Mouse (Mus musculus): Measurements from ENCODE around the gene Tpp2. TPM values are rescaled to one million over a fixed set of nuclear protein-coding genes. Genes with fewer than 3 reads are reported as not detected.
A peak's percentile ranks its signal among the peaks of the same experiment; 100 is the strongest.

Gene Tpp2
- polyA plus RNA-seq, 1 experiment from 2014 or later: 51.1 TPM

GRCm38 (mm10) chr1:43916854-43917253 lies 16.6 kb upstream of the Tpp2 start:
- Histone ChIP-seq H3K27me3 (replicated peaks; ENCODE audit: control insufficient read depth, insufficient read depth, low read length) (no peaks in the 10 kb centered on the region), H3K27ac (ENCODE audit: low read length) (no peak overlapping the region), H3K9ac (ENCODE audit: low read depth, low read length) (no peak overlapping the region), H3K36me3 (ENCODE audit: control insufficient read depth, insufficient read depth, low read length) (no peaks in the 10 kb centered on the region), H3K4me2 (ENCODE audit: low read depth, low read length) (no peak overlapping the region), H3K4me1 (ENCODE audit: control insufficient read depth, insufficient read depth, low read length) (no peaks in the 10 kb centered on the region), H3K9me3 (ENCODE audit: control insufficient read depth, low read length) (no peaks in the 10 kb centered on the region), H3K4me3 (ENCODE audit: low read length) (no peak overlapping the region)
- ATAC-seq: no peak
- 61% methylated on average over 2 of the region's 2 CpGs for WGBS

- peak overlapping the region; percentile 46 for H3K4me2 ChIP-seq (ENCODE audit: low read depth, low read length)
- no peaks in the 10 kb centered on the region for H3K36me3 ChIP-seq (ENCODE audit: control insufficient read depth, insufficient read depth, low read length)
- H3K27ac ChIP-seq (ENCODE audit: low read length): peak overlapping the region; percentile 98
- H3K9me3 ChIP-seq (ENCODE audit: control insufficient read depth, low read length): no peaks in the 10 kb centered on the region
- H3K4me1 ChIP-seq (ENCODE audit: control insufficient read depth, insufficient read depth, low read length): peaks cover 9% of the 10 kb centered on the region
- ATAC-seq: no peak
- H3K4me3 ChIP-seq (ENCODE audit: low read length): peak overlapping the region; percentile 100
- peak overlapping the region; percentile 98 for H3K9ac ChIP-seq (ENCODE audit: low read depth, low read length)
- H3K27me3 ChIP-seq (replicated peaks; ENCODE audit: control insufficient read depth, insufficient read depth, low read length): no peaks in the 10 kb centered on the region
- under 1% methylated on average over 17 of the region's 17 CpGs for WGBS
These were observed 966 bp downstream of the Tpp2 start for GRCm38 (mm10) chr1:43934416-43934810.

- Histone ChIP-seq H3K27me3 (replicated peaks; ENCODE audit: control insufficient read depth, insufficient read depth, low read length) (no peaks in the 10 kb centered on the region), H3K4me3 (ENCODE audit: low read length) (no peak overlapping the region), H3K4me1 (ENCODE audit: control insufficient read depth, insufficient read depth, low read length) (peaks cover 12% of the 10 kb centered on the region), H3K9ac (ENCODE audit: low read depth, low read length) (no peak overlapping the region), H3K4me2 (ENCODE audit: low read depth, low read length) (no peak overlapping the region), H3K36me3 (ENCODE audit: control insufficient read depth, insufficient read depth, low read length) (no peaks in the 10 kb centered on the region; the same call in 1 of the 2 replicates), H3K9me3 (ENCODE audit: control insufficient read depth, low read length) (no peaks in the 10 kb centered on the region), H3K27ac (ENCODE audit: low read length) (no peak overlapping the region)
- no peak for ATAC-seq
- 96% methylated on average over 1 of the region's 1 CpGs for WGBS
These were observed 5.9 kb downstream of the Tpp2 start for GRCm38 (mm10) chr1:43939310-43939709.

GRCm38 (mm10) chr1:43941476-43942217 lies 8.2 kb downstream of the Tpp2 start:
- no peaks in the 10 kb centered on the region; the same call in 1 of the 2 replicates for H3K36me3 ChIP-seq (ENCODE audit: control insufficient read depth, insufficient read depth, low read length)
- H3K4me1 ChIP-seq (ENCODE audit: control insufficient read depth, insufficient read depth, low read length): 0 out of 2 replicates have a peak, but pooled peaks cover 3% of the 10 kb centered on the region
- ATAC-seq: peak; percentile 66
- no peak overlapping the region for H3K4me2 ChIP-seq (ENCODE audit: low read depth, low read length)
- no peak overlapping the region for H3K4me3 ChIP-seq (ENCODE audit: low read length)
- H3K27me3 ChIP-seq (replicated peaks; ENCODE audit: control insufficient read depth, insufficient read depth, low read length): no peaks in the 10 kb centered on the region
- H3K27ac ChIP-seq (ENCODE audit: low read length): peak overlapping the region; percentile 59
- H3K9ac ChIP-seq (ENCODE audit: low read depth, low read length): no peak overlapping the region
- 79% methylated on average over 7 of the region's 7 CpGs for WGBS
- H3K9me3 ChIP-seq (ENCODE audit: control insufficient read depth, low read length): no peaks in the 10 kb centered on the region

GRCm38 (mm10) chr1:43942814-43943213 lies 9.4 kb downstream of the Tpp2 start:
- Histone ChIP-seq H3K27me3 (replicated peaks; ENCODE audit: control insufficient read depth, insufficient read depth, low read length) (no peaks in the 10 kb centered on the region), H3K27ac (ENCODE audit: low read length) (no peak overlapping the region), H3K4me1 (ENCODE audit: control insufficient read depth, insufficient read depth, low read length) (0 out of 2 replicates have a peak, but pooled peaks cover 3% of the 10 kb centered on the region), H3K36me3 (ENCODE audit: control insufficient read depth, insufficient read depth, low read length) (no peaks in the 10 kb centered on the region; the same call in 1 of the 2 replicates), H3K9ac (ENCODE audit: low read depth, low read length) (no peak overlapping the region), H3K4me3 (ENCODE audit: low read length) (no peak overlapping the region), H3K9me3 (ENCODE audit: control insufficient read depth, low read length) (no peaks in the 10 kb centered on the region), H3K4me2 (ENCODE audit: low read depth, low read length) (no peak overlapping the region)
- no peak for ATAC-seq
- WGBS: 81% methylated on average over 2 of the region's 2 CpGs

GRCm38 (mm10) chr1:43953679-43954078 lies 20.2 kb downstream of the Tpp2 start:
- peaks cover 7% of the 10 kb centered on the region; the same call in 1 of the 2 replicates for H3K36me3 ChIP-seq (ENCODE audit: control insufficient read depth, insufficient read depth, low read length)
- H3K4me2 ChIP-seq (ENCODE audit: low read depth, low read length): no peak overlapping the region
- no peaks in the 10 kb centered on the region for H3K9me3 ChIP-seq (ENCODE audit: control insufficient read depth, low read length)
- no peak overlapping the region for H3K27ac ChIP-seq (ENCODE audit: low read length)
- WGBS: 89% methylated on average over 3 of the region's 3 CpGs
- no peaks in the 10 kb centered on the region for H3K4me1 ChIP-seq (ENCODE audit: control insufficient read depth, insufficient read depth, low read length)
- no peak overlapping the region for H3K4me3 ChIP-seq (ENCODE audit: low read length)
- H3K9ac ChIP-seq (ENCODE audit: low read depth, low read length): no peak overlapping the region
- H3K27me3 ChIP-seq (replicated peaks; ENCODE audit: control insufficient read depth, insufficient read depth, low read length): no peaks in the 10 kb centered on the region
- no peak for ATAC-seq

GRCm38 (mm10) chr1:43964381-43964780 lies 30.9 kb downstream of the Tpp2 start:
- H3K9me3 ChIP-seq (ENCODE audit: control insufficient read depth, low read length): no peaks in the 10 kb centered on the region
- H3K4me1 ChIP-seq (ENCODE audit: control insufficient read depth, insufficient read depth, low read length): no peaks in the 10 kb centered on the region
- no peak overlapping the region for H3K9ac ChIP-seq (ENCODE audit: low read depth, low read length)
- H3K27me3 ChIP-seq (replicated peaks; ENCODE audit: control insufficient read depth, insufficient read depth, low read length): no peaks in the 10 kb centered on the region
- no peak overlapping the region for H3K27ac ChIP-seq (ENCODE audit: low read length)
- no peak overlapping the region for H3K4me2 ChIP-seq (ENCODE audit: low read depth, low read length)
- 88% methylated on average over 4 of the region's 4 CpGs for WGBS
- no peak overlapping the region for H3K4me3 ChIP-seq (ENCODE audit: low read length)
- H3K36me3 ChIP-seq (ENCODE audit: control insufficient read depth, insufficient read depth, low read length): peaks cover 4% of the 10 kb centered on the region
- no peak for ATAC-seq

- Histone ChIP-seq H3K27me3 (replicated peaks; ENCODE audit: control insufficient read depth, insufficient read depth, low read length) (no peaks in the 10 kb centered on the region), H3K36me3 (ENCODE audit: control insufficient read depth, insufficient read depth, low read length) (peaks cover 4% of the 10 kb centered on the region), H3K9me3 (ENCODE audit: control insufficient read depth, low read length) (no peaks in the 10 kb centered on the region), H3K4me3 (ENCODE audit: low read length) (no peak overlapping the region), H3K9ac (ENCODE audit: low read depth, low read length) (no peak overlapping the region), H3K4me2 (ENCODE audit: low read depth, low read length) (no peak overlapping the region), H3K27ac (ENCODE audit: low read length) (no peak overlapping the region), H3K4me1 (ENCODE audit: control insufficient read depth, insufficient read depth, low read length) (no peaks in the 10 kb centered on the region)
- no peak for ATAC-seq
- 88% methylated on average over 4 of the region's 4 CpGs for WGBS
These were observed 33.3 kb downstream of the Tpp2 start for GRCm38 (mm10) chr1:43966756-43967155.

GRCm38 (mm10) chr1:43969361-43969760 lies 35.9 kb downstream of the Tpp2 start:
- Histone ChIP-seq H3K4me1 (ENCODE audit: control insufficient read depth, insufficient read depth, low read length) (no peaks in the 10 kb centered on the region), H3K36me3 (ENCODE audit: control insufficient read depth, insufficient read depth, low read length) (peaks cover 4% of the 10 kb centered on the region), H3K9ac (ENCODE audit: low read depth, low read length) (no peak overlapping the region), H3K9me3 (ENCODE audit: control insufficient read depth, low read length) (no peaks in the 10 kb centered on the region), H3K27me3 (replicated peaks; ENCODE audit: control insufficient read depth, insufficient read depth, low read length) (no peaks in the 10 kb centered on the region), H3K4me3 (ENCODE audit: low read length) (no peak overlapping the region), H3K27ac (ENCODE audit: low read length) (no peak overlapping the region), H3K4me2 (ENCODE audit: low read depth, low read length) (no peak overlapping the region)
- 83% methylated on average over 3 of the region's 3 CpGs for WGBS
- no peak for ATAC-seq

Measured in intestine, embryonic 16.5 days (tissue).